Mouse (Mus musculus): ENCODE results near the gene Dcpp1.

- TF ChIP-seq CTCF (IDR thresholded peaks at IDR 0.05; ENCODE audit: low read depth, low read length): no peak; the same call in 1 of the 2 replicates
- no peak for TF ChIP-seq POLR2A (IDR thresholded peaks at IDR 0.05; ENCODE audit: borderline replicate concordance, low read depth, low read length)
Observed at GRCm38 (mm10) chr17:23925090-23925493, 44.4 kb downstream of the Dcpp1 start.
